Mouse (Mus musculus): ENCODE data around the gene Derl3. TPM values are rescaled to one million over a fixed set of nuclear protein-coding genes. Genes with fewer than 3 reads are reported as not detected.

Gene Derl3
- polyA plus RNA-seq, 2 experiments, result 3.0 to 6.7 TPM

DNA sequence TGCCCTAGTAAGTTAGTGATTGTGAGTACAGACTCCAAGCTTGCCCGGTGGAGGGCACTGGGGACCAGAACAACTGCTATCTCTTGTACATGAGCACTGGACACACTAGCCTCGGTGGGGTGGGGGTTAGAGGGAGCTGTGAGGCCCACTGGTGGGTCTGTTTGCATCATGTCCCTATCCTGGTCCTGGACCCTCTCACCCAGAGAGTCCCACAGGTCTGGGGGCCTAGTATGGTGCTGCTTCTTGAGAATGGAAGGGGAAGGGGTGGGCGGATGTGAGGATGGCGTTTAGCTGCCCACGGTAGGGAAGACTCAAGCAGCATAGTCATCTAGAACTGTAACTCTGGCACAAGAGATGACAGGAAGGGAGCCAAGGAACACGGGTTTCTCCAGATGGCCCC lies 38.4 kb upstream of the Derl3 start:
- Histone ChIP-seq H3K4me1 (ENCODE audit: control insufficient read depth, insufficient read depth, low read length) (peaks cover 20% of the 10 kb centered on the region), H3K4me2 (replicated peaks; ENCODE audit: low read depth, low read length, severe bottlenecking) (no peak overlapping the region), H3K9ac (ENCODE audit: low read depth, low read length, severe bottlenecking) (no peak overlapping the region), H3K4me3 (replicated peaks; ENCODE audit: low read length) (no peak overlapping the region), H3K36me3 (ENCODE audit: control insufficient read depth, insufficient read depth, low read length) (peaks cover 20% of the 10 kb centered on the region), H3K27me3 (ENCODE audit: control insufficient read depth, insufficient read depth, low read length) (no peaks in the 10 kb centered on the region), H3K9me3 (ENCODE audit: control insufficient read depth, low read length) (no peaks in the 10 kb centered on the region), H3K27ac (replicated peaks; ENCODE audit: low read depth, low read length) (no peak overlapping the region)
- TF ChIP-seq POLR2A (IDR thresholded peaks at IDR 0.05; ENCODE audit: borderline replicate concordance, extremely low read depth, insufficient read depth, insufficient read length), result no peak
- no peak for ATAC-seq (ENCODE audit: low FRiP score, low read depth)
- WGBS, result 89% methylated on average over 6 of the region's 6 CpGs
- DNase-seq (ENCODE audit: low spot score), result no peak

GRCm38 (mm10) chr10:75855416-75855981 lies 37.7 kb upstream of the Derl3 start:
- no peak overlapping the region for H3K27ac ChIP-seq (replicated peaks; ENCODE audit: low read depth, low read length)
- DNase-seq (ENCODE audit: low spot score) (no peak), ATAC-seq (ENCODE audit: low FRiP score, low read depth) (no peak)
- H3K9me3 ChIP-seq (ENCODE audit: control insufficient read depth, low read length), result no peaks in the 10 kb centered on the region
- no peak for TF ChIP-seq POLR2A (IDR thresholded peaks at IDR 0.05; ENCODE audit: borderline replicate concordance, extremely low read depth, insufficient read depth, insufficient read length)
- WGBS, result 86% methylated on average over 15 of the region's 15 CpGs
- no peak overlapping the region for H3K9ac ChIP-seq (ENCODE audit: low read depth, low read length, severe bottlenecking)
- peaks cover 22% of the 10 kb centered on the region for H3K4me1 ChIP-seq (ENCODE audit: control insufficient read depth, insufficient read depth, low read length)
- H3K4me3 ChIP-seq (replicated peaks; ENCODE audit: low read length), result no peak overlapping the region
- no peak overlapping the region for H3K4me2 ChIP-seq (replicated peaks; ENCODE audit: low read depth, low read length, severe bottlenecking)
- peaks cover 20% of the 10 kb centered on the region for H3K36me3 ChIP-seq (ENCODE audit: control insufficient read depth, insufficient read depth, low read length)
- no peaks in the 10 kb centered on the region for H3K27me3 ChIP-seq (ENCODE audit: control insufficient read depth, insufficient read depth, low read length)

DNA sequence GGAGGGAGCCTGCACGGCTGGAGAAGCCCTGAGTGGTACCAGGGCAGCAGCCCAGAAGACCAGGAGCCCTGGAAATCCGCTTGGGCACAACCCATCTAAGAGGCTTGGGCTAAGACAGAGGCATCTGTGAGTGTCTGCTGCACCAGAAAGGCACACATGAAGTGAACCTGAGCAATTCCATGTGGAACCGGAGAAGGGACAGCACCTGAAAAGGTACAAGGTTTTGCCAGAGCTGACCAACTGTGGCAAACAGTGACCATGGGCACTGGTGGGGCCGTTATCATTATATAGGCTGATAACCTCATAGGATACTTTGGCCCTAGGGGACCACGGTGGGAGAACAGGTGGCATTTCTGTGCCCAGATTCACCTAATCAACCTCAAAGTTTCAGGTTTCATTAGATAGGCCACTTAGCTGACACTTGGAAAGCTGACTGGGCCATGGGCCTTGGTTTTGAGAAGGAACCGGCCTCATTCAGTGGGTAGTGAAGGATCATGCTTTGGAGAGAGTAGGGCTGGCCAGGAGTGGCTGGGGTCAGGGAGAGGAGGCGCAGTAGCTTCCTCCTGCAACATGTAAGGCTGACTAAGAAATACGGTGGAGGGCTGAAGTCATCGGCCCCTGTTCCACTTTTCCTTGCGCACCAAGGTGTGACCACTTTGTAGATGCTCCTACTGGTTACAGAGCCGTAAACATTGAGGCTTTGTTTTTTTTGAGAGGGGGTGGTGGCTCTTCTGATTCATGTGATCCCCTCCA lies 36.9 kb upstream of the Derl3 start:
- Histone ChIP-seq H3K36me3 (ENCODE audit: control insufficient read depth, insufficient read depth, low read length) (peaks cover 20% of the 10 kb centered on the region), H3K4me1 (ENCODE audit: control insufficient read depth, insufficient read depth, low read length) (peaks cover 21% of the 10 kb centered on the region), H3K27me3 (ENCODE audit: control insufficient read depth, insufficient read depth, low read length) (no peaks in the 10 kb centered on the region), H3K4me3 (replicated peaks; ENCODE audit: low read length) (no peak overlapping the region), H3K4me2 (replicated peaks; ENCODE audit: low read depth, low read length, severe bottlenecking) (no peak overlapping the region), H3K27ac (replicated peaks; ENCODE audit: low read depth, low read length) (no peak overlapping the region), H3K9ac (ENCODE audit: low read depth, low read length, severe bottlenecking) (no peak overlapping the region), H3K9me3 (ENCODE audit: control insufficient read depth, low read length) (no peaks in the 10 kb centered on the region)
- 78% methylated on average over 11 of the region's 11 CpGs for WGBS
- ATAC-seq (ENCODE audit: low FRiP score, low read depth) (no peak), DNase-seq (ENCODE audit: low spot score) (no peak)
- TF ChIP-seq POLR2A (IDR thresholded peaks at IDR 0.05; ENCODE audit: borderline replicate concordance, extremely low read depth, insufficient read depth, insufficient read length), result no peak

GRCm38 (mm10) chr10:75856976-75857375 lies 36.2 kb upstream of the Derl3 start:
- H3K27me3 ChIP-seq (ENCODE audit: control insufficient read depth, insufficient read depth, low read length), result no peaks in the 10 kb centered on the region
- 73% methylated on average over 3 of the region's 3 CpGs for WGBS
- ATAC-seq (ENCODE audit: low FRiP score, low read depth), result no peak
- no peak overlapping the region for H3K4me2 ChIP-seq (replicated peaks; ENCODE audit: low read depth, low read length, severe bottlenecking)
- peaks cover 20% of the 10 kb centered on the region for H3K36me3 ChIP-seq (ENCODE audit: control insufficient read depth, insufficient read depth, low read length)
- H3K4me3 ChIP-seq (replicated peaks; ENCODE audit: low read length), result no peak overlapping the region
- H3K27ac ChIP-seq (replicated peaks; ENCODE audit: low read depth, low read length), result no peak overlapping the region
- H3K9ac ChIP-seq (ENCODE audit: low read depth, low read length, severe bottlenecking), result no peak overlapping the region
- no peak for DNase-seq (ENCODE audit: low spot score)
- no peaks in the 10 kb centered on the region for H3K9me3 ChIP-seq (ENCODE audit: control insufficient read depth, low read length)
- peaks cover 16% of the 10 kb centered on the region for H3K4me1 ChIP-seq (ENCODE audit: control insufficient read depth, insufficient read depth, low read length)
- TF ChIP-seq POLR2A (IDR thresholded peaks at IDR 0.05; ENCODE audit: borderline replicate concordance, extremely low read depth, insufficient read depth, insufficient read length), result no peak

- H3K4me3 ChIP-seq (replicated peaks; ENCODE audit: low read length), result no peak overlapping the region
- H3K36me3 ChIP-seq (ENCODE audit: control insufficient read depth, insufficient read depth, low read length), result peaks cover 20% of the 10 kb centered on the region
- no peaks in the 10 kb centered on the region for H3K9me3 ChIP-seq (ENCODE audit: control insufficient read depth, low read length)
- no peak overlapping the region for H3K27ac ChIP-seq (replicated peaks; ENCODE audit: low read depth, low read length)
- no peak overlapping the region for H3K9ac ChIP-seq (ENCODE audit: low read depth, low read length, severe bottlenecking)
- TF ChIP-seq POLR2A (IDR thresholded peaks at IDR 0.05; ENCODE audit: borderline replicate concordance, extremely low read depth, insufficient read depth, insufficient read length), result no peak
- H3K4me2 ChIP-seq (replicated peaks; ENCODE audit: low read depth, low read length, severe bottlenecking), result no peak overlapping the region
- DNase-seq (ENCODE audit: low spot score), result no peak
- H3K27me3 ChIP-seq (ENCODE audit: control insufficient read depth, insufficient read depth, low read length), result no peaks in the 10 kb centered on the region
- H3K4me1 ChIP-seq (ENCODE audit: control insufficient read depth, insufficient read depth, low read length), result peaks cover 16% of the 10 kb centered on the region
- 94% methylated on average over 4 of the region's 4 CpGs for WGBS
- no peak for ATAC-seq (ENCODE audit: low FRiP score, low read depth)
Measured at GRCm38 (mm10) chr10:75857598-75857997, 35.6 kb upstream of the Derl3 start.
